Mouse (Mus musculus) embryo, embryonic 10.5 days (tissue): Measurements from ENCODE around the gene Olfr1471.
"Not testable (repeated sequence)": the region's sequence is repeated elsewhere in the genome, so short reads cannot be mapped to it uniquely, and the experiment has no call there.

Source experiments
- DNase-seq: peaks from one replicate; pipeline ENCODE4 v3.0.0-alpha.2; 2015; ENCODE audit warnings: low spot score

Gene Olfr1471

DNA sequence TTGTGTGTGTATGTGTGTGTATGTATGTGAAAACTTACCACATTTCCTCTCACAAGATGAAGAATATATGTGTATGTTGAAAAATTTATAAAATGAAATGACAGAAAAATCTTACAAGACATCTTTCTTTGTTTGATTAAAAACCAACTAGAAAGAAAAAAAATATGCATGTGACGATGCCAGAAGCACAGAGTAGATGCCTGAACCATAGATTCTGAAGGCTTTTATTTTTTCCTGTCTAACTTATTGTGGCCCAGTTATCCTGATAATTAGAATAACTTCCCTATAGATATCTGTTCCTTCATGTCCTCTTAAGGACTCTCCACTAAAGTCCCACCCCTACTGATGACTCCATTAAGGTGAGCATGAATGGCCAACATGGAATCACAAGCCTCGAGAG is at the start of gene Olfr1471:
Olfr1471 (plus strand) TSS at position 301 of the 400 bp plus-strand sequence.
- DNase-seq, result not testable (repeated sequence)

DNA sequence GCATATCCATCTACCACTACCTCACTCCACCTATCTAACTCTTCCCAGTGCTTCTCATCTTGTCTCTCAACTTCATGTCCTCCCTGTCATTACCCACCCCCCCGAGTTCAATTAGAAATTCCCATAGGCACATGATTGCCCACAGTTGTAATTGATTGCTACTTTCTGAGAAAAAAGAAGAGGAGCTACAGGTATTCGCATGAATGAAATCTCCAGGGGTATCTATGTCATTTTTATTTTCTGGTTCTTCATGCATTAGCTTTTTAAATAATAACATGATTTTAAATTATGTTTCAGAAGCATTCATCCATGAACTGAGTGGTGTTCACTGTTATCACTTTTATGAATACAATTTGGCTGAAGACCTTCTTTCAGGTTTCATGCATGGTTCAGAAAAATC is 35.7 kb upstream of the Olfr1471 start, which contains the start of gene Olfr1469:
Olfr1469 (plus strand) TSS at position 301 of the 400 bp plus-strand sequence.
- DNase-seq, result no peak

DNA sequence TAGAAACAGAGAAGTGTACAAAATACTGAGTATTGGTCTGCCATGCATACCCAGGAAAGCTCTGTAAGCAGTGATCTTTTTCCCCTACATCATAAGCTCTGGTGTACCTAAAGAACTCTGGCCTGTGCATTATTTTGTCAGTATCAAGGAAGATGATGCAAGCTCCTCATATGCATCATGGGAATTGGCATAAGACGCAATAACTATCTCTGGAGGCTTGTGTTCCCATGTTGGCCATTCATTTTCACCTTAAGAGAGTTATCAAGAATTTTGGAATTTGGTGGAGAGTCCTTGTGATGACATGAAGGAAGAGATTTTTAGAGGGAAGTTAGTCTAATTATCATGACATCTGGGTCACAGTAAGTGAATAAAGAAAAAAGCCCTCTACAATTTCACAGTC is 12.8 kb downstream of the Olfr1471 start, which contains the start of gene Olfr1472:
Olfr1472 (minus strand) TSS at position 101 of the 400 bp plus-strand sequence.
- no peak for DNase-seq

DNA sequence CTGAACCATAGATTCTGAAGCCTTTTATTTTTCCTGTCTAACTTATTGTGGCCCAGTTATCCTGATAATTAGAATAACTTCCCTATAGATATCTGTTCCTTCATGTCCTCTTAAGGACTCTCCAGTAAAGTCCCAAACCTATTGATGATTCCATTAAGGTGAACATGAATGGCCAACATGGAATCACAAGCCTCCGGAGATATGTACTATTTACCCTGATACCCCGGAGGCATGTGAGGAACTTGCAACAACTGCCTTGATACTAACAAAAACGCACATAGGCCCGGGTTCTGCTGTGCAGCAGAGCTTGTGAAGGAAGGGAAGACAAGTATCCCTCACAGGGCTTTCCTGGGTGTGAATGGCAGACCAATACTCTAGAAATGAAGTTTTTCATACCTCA is 26.1 kb downstream of the Olfr1471 start, which contains the start of gene Olfr1474:
Olfr1474 (plus strand) TSS at position 301 of the 400 bp plus-strand sequence.
- not testable (repeated sequence) for DNase-seq

DNA sequence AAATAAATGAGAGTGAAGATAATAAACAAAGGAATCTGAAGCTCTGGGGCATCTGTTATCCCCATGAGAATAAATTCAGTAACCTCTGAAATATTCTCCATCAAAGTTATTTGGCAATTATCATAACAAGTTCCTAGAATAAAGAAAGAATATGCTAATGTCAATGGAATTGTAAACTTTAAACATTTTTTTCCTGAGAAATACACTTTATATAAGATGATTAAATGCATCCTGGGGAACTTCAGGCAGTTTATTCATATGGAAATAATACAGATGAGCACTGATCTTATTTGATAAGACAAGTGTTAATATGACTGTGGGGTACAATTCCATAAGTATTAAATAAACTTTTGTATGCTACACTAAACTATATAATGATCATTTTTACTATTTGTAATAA is 36.9 kb downstream of the Olfr1471 start, which contains the start of gene Olfr1475:
Olfr1475 (minus strand) TSS at position 101 of the 400 bp plus-strand sequence.
- DNase-seq, result no peak

DNA sequence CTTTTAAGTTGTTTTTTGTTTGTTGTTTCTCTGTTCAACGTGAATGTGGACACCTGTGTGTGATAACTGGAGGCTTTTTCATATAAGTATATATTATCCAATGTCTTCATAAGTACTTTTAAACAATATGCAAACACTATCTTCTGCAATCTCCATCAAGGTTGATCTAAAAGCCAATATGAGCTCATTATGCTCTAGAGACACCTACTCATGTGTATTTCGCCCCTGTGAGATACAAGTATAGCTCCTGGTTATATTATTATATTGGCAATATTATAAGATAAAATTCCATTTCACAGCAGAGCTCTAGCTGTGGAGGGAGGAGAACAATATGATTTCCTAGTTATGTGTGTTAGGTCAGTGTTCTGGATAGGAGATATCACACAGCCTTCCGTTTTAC is 57.0 kb downstream of the Olfr1471 start, which contains the start of gene Olfr1477:
Olfr1477 (plus strand) TSS at position 301 of the 400 bp plus-strand sequence.
- no peak for DNase-seq
